Mouse (Mus musculus) forebrain, embryonic 11.5 days (tissue): ENCODE measurements around the gene Pgs1. TPM values are rescaled to one million over a fixed set of nuclear protein-coding genes. Genes with fewer than 3 reads are reported as not detected.

Experiments used
- ATAC-seq: fragments of 200-750 bp; cut with Nextera tagmentation; replicated peaks from 2 replicates; pipeline ENCODE4 v1.8.0; 2017; ENCODE audit warnings: moderate TSS enrichment; ENCODE audit not compliant: low FRiP score
- DNase-seq: peaks from one replicate; pipeline ENCODE4 v3.0.0-alpha.2; 2017; ENCODE audit warnings: low spot score
- H3K27ac ChIP-seq: fragments of 300-500 bp; sonication (generic); 2 replicates; pipeline ENCODE4 v1.5.1; 2014; ENCODE audit warnings: low read depth, low read length
- H3K27me3 ChIP-seq: fragments of 300-500 bp; sonication (generic); 2 replicates; pipeline ENCODE4 v1.6.1; 2014; ENCODE audit warnings: mild to moderate bottlenecking, low read length, mixed read lengths; ENCODE audit not compliant: control insufficient read depth, insufficient read depth
- H3K36me3 ChIP-seq: fragments of 300-500 bp; sonication (generic); 2 replicates; pipeline ENCODE4 v1.6.1; 2014; ENCODE audit warnings: mild to moderate bottlenecking, low read length, moderate library complexity, mixed read lengths; ENCODE audit not compliant: control insufficient read depth, insufficient read depth
- H3K4me1 ChIP-seq: fragments of 300-500 bp; sonication (generic); replicated peaks from 2 replicates; pipeline ENCODE4 v1.6.1; 2014; ENCODE audit warnings: low read length, mixed read lengths; ENCODE audit not compliant: control insufficient read depth, insufficient read depth
- H3K4me2 ChIP-seq: fragments of 300-500 bp; sonication (generic); 2 replicates; pipeline ENCODE4 v1.6.1; 2014; ENCODE audit warnings: low read depth, mild to moderate bottlenecking, low read length, moderate library complexity, mixed read lengths; ENCODE audit not compliant: severe bottlenecking
- H3K4me3 ChIP-seq: fragments of 300-500 bp; sonication (generic); 2 replicates; pipeline ENCODE4 v1.5.1; 2014; ENCODE audit warnings: low read depth, low read length
- H3K9ac ChIP-seq: fragments of 300-500 bp; sonication (generic); 2 replicates; pipeline ENCODE4 v1.6.1; 2014; ENCODE audit warnings: low read length
- H3K9me3 ChIP-seq: fragments of 300-500 bp; sonication (generic); 2 replicates; pipeline ENCODE4 v1.6.1; 2016; ENCODE audit warnings: low read length, mixed read lengths; ENCODE audit not compliant: control insufficient read depth
- WGBS: fragments of 180-500 bp; shearing (Covaris S2); extraction: QIAGEN DNeasy Blood & Tissue Kit; methylation state at CpG from one replicate; pipeline ENCODE4 v1.1.7; 2014; 5-methylcytosine and 5-hydroxymethylcytosine counted together
- polyA plus RNA-seq: library from polyadenylated mRNA; unstranded; fragments of >200 nt; fragmentation: Nextera tagmentation; extraction: Ambion mirVana; gene quantifications from 2 replicates; pipeline ENCODE4 v1.2.1, GENCODE M21; 2014

Pgs1 gene
- polyA plus RNA-seq, 1 experiment from 2014 or later, result 43.4 TPM

DNA sequence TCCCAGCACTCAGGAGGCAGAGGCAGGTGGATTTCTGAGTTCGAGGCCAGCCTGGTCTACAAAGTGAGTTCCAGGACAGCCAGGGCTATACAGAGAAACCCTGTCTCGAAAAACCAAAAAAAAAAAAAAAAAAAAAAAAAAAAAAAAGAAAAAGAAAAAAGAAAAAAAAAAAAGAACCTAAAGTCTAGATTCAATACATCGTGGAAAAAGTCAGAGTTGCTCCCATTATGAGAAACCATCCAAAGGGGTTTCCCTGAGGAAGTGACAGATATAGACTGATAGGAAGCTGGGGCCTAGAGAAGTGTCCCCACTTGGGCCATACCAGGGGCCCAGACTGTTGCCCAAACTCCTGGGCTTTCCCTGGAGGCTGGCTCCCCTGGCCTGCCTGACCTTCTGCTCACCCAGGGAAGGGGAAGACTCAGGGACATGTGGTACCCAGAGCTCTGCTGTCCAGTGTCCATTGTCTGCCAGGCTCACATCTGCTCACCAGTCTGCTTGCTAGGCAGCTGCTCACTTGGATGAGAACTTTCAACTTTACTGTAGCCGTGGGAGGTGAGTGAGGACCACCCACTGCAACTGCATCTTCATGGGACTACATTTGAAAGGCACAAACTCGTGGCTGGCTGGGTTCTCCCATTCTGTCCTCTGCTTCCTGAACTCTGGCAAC, 8.3 kb upstream of the Pgs1 start:
- Histone ChIP-seq H3K36me3 (no peaks in the 10 kb centered on the region), H3K27me3 (no peaks in the 10 kb centered on the region), H3K9ac (no peak overlapping the region), H3K4me3 (no peak overlapping the region), H3K4me1 (peaks cover 19% of the 10 kb centered on the region), H3K4me2 (no peak overlapping the region), H3K9me3 (no peaks in the 10 kb centered on the region), H3K27ac (no peak overlapping the region)
- DNase-seq (no peak), ATAC-seq (no peak)
- WGBS, result 69% methylated on average over 4 of the region's 5 CpGs

- 65% methylated on average over 7 of the region's 7 CpGs for WGBS
- Histone ChIP-seq H3K27ac (no peak overlapping the region), H3K27me3 (no peaks in the 10 kb centered on the region), H3K36me3 (no peaks in the 10 kb centered on the region), H3K9ac (no peak overlapping the region), H3K4me3 (no peak overlapping the region), H3K4me1 (peaks cover 19% of the 10 kb centered on the region), H3K4me2 (no peak overlapping the region), H3K9me3 (no peaks in the 10 kb centered on the region)
- ATAC-seq (no peak), DNase-seq (no peak)
Measured at GRCm38 (mm10) chr11:117979388-117979787, 6.7 kb upstream of the Pgs1 start.

DNA sequence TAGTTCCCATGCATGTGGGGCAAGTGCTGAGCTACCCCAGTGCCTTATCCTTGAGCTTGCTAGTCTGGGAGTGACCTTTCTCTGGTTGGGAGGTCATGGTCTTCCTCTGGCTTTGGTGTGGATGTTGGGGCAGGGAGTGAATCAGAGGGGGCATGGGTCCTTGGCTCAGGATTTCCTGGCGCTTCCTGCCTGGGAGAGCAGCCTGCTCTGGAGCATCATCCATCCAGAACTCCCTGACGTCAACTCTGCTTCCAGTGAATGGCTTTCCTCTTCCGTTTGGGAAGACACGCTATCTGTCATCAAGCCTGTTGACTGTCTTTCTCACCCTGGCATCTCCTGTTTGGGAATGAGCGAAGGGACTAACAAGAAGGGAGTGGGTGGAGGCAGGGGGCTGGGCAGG, 3.7 kb upstream of the Pgs1 start:
- Histone ChIP-seq H3K36me3 (no peaks in the 10 kb centered on the region), H3K4me1 (peaks cover 3% of the 10 kb centered on the region; the same call in 1 of the 2 replicates), H3K9me3 (no peaks in the 10 kb centered on the region), H3K9ac (no peak overlapping the region), H3K4me2 (no peak overlapping the region), H3K4me3 (no peak overlapping the region), H3K27ac (no peak overlapping the region), H3K27me3 (no peaks in the 10 kb centered on the region)
- 81% methylated on average over 5 of the region's 5 CpGs for WGBS
- DNase-seq, result no peak
- no peak for ATAC-seq

DNA sequence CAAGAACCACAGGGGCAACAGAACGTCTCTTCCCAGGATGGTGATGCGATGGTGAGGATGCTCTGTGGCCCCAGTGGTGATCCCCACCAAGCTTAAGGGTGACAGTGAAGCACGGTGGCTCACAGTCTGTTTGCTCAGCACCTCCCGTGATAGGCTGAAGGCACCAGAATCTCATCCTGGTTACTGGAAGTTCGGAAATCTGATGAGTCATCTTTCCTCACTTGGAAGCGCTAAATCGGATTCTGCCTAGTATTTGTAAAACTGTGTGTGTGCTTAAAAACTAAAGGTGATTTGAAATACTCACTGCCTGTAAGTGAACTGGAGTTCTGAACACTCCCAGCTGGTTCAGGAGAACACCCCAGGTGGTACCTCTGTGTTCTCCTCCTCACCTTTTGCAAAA, 2.3 kb upstream of the Pgs1 start:
- Histone ChIP-seq H3K36me3 (no peaks in the 10 kb centered on the region), H3K4me1 (peaks cover 10% of the 10 kb centered on the region; the same call in 1 of the 2 replicates), H3K27ac (no peak overlapping the region), H3K4me3 (no peak overlapping the region), H3K9me3 (no peaks in the 10 kb centered on the region), H3K9ac (no peak overlapping the region), H3K4me2 (no peak overlapping the region), H3K27me3 (no peaks in the 10 kb centered on the region)
- ATAC-seq (no peak), DNase-seq (no peak)
- WGBS, result 73% methylated on average over 7 of the region's 7 CpGs

GRCm38 (mm10) chr11:117987032-117987451, 950 bp downstream of the Pgs1 start:
- Histone ChIP-seq H3K27ac (0 out of 2 replicates have a peak overlapping the region, but pooled peaks have one; percentile 7), H3K27me3 (no peaks in the 10 kb centered on the region), H3K4me3 (peak overlapping the region; percentile 100), H3K9me3 (no peaks in the 10 kb centered on the region), H3K36me3 (no peaks in the 10 kb centered on the region), H3K4me2 (peak overlapping the region; percentile 60), H3K4me1 (peaks cover 10% of the 10 kb centered on the region; the same call in 1 of the 2 replicates), H3K9ac (peak overlapping the region; percentile 92)
- ATAC-seq (peak; percentile 73; the same call in 1 of the 2 replicates), DNase-seq (no peak)
- under 1% methylated on average over 31 of the region's 32 CpGs for WGBS

- H3K4me2 ChIP-seq, result peak overlapping the region; percentile 60
- 71% methylated on average over 4 of the region's 4 CpGs for WGBS
- peak overlapping the region; percentile 100; the same call in 1 of the 2 replicates for H3K4me3 ChIP-seq
- H3K27ac ChIP-seq, result no peak overlapping the region
- no peaks in the 10 kb centered on the region for H3K27me3 ChIP-seq
- no peak overlapping the region for H3K9ac ChIP-seq
- ATAC-seq (no peak), DNase-seq (no peak)
- H3K9me3 ChIP-seq, result no peaks in the 10 kb centered on the region
- peaks cover 10% of the 10 kb centered on the region; the same call in 1 of the 2 replicates for H3K4me1 ChIP-seq
- H3K36me3 ChIP-seq, result no peaks in the 10 kb centered on the region
Measured at GRCm38 (mm10) chr11:117987968-117988367, 1.9 kb downstream of the Pgs1 start.

GRCm38 (mm10) chr11:117989241-117989640, 3.1 kb downstream of the Pgs1 start:
- 89% methylated on average over 4 of the region's 4 CpGs for WGBS
- Histone ChIP-seq H3K27ac (no peak overlapping the region), H3K27me3 (no peaks in the 10 kb centered on the region), H3K4me2 (no peak overlapping the region), H3K4me1 (peaks cover 10% of the 10 kb centered on the region; the same call in 1 of the 2 replicates), H3K9me3 (no peaks in the 10 kb centered on the region), H3K4me3 (no peak overlapping the region), H3K9ac (no peak overlapping the region), H3K36me3 (no peaks in the 10 kb centered on the region)
- DNase-seq (no peak), ATAC-seq (no peak)

- Histone ChIP-seq H3K36me3 (no peaks in the 10 kb centered on the region), H3K4me1 (peaks cover 10% of the 10 kb centered on the region; the same call in 1 of the 2 replicates), H3K27me3 (no peaks in the 10 kb centered on the region), H3K4me3 (no peak overlapping the region), H3K4me2 (no peak overlapping the region), H3K9ac (no peak overlapping the region), H3K9me3 (no peaks in the 10 kb centered on the region), H3K27ac (no peak overlapping the region)
- WGBS, result 59% methylated on average over 10 of the region's 10 CpGs
- DNase-seq (no peak), ATAC-seq (no peak)
Measured at GRCm38 (mm10) chr11:117989926-117990325, 3.8 kb downstream of the Pgs1 start.
